Mouse (Mus musculus) forelimb bud, embryonic 11.5 days (tissue): ENCODE data around the gene Clpx.

Experiments used
- DNase-seq: peaks from one replicate; pipeline ENCODE4 v3.0.0-alpha.2; 2012; ENCODE audit warnings: low read depth, low spot score

The Clpx gene

GRCm38 (mm10) chr9:65345854-65346475, 51.9 kb downstream of the Clpx start, which contains the start of gene Pdcd7:
Pdcd7 (plus strand) TSS chr9:65346104.
- DNase-seq: peak; percentile 98

GRCm38 (mm10) chr9:65346476-65347111, 52.5 kb downstream of the Clpx start:
- DNase-seq: peak; percentile 27

GRCm38 (mm10) chr9:65347112-65347850, 53.2 kb downstream of the Clpx start:
- no peak for DNase-seq

- no peak for DNase-seq
Observed at GRCm38 (mm10) chr9:65353251-65353650, 59.2 kb downstream of the Clpx start.

GRCm38 (mm10) chr9:65356561-65356960, 62.5 kb downstream of the Clpx start:
- no peak for DNase-seq

GRCm38 (mm10) chr9:65356971-65357370, 62.9 kb downstream of the Clpx start:
- no peak for DNase-seq

- no peak for DNase-seq
Observed at GRCm38 (mm10) chr9:65358956-65359480, 65.0 kb downstream of the Clpx start.

- no peak for DNase-seq
Observed at GRCm38 (mm10) chr9:65360641-65361448, 66.8 kb downstream of the Clpx start, which contains the start of gene Ubap1l. Ubap1l (plus strand) TSS chr9:65361041.

GRCm38 (mm10) chr9:65363684-65364083, 69.6 kb downstream of the Clpx start:
- DNase-seq: no peak

GRCm38 (mm10) chr9:65365721-65366120, 71.7 kb downstream of the Clpx start:
- no peak for DNase-seq

GRCm38 (mm10) chr9:65371756-65372155, 77.7 kb downstream of the Clpx start:
- DNase-seq: no peak

GRCm38 (mm10) chr9:65372449-65372848, 78.4 kb downstream of the Clpx start:
- DNase-seq: no peak

GRCm38 (mm10) chr9:65374468-65375162, 80.6 kb downstream of the Clpx start:
- peak; percentile 23 for DNase-seq

- DNase-seq: no peak
Observed at GRCm38 (mm10) chr9:65375163-65375934, 81.3 kb downstream of the Clpx start.
